Mouse (Mus musculus): ENCODE data around the gene Ssr1. TPM values are rescaled to one million over a fixed set of nuclear protein-coding genes. Genes with fewer than 3 reads are reported as not detected.

Gene Ssr1
- polyA plus RNA-seq, 1 experiment = 29.4 TPM

- Histone ChIP-seq H3K9me3 (no peaks in the 10 kb centered on the region), H3K27me3 (replicated peaks) (no peaks in the 10 kb centered on the region), H3K4me3 (replicated peaks) (no peak overlapping the region), H3K36me3 (replicated peaks; ENCODE audit: low read length) (peaks cover 100% of the 10 kb centered on the region), H3K4me1 (peaks cover 8% of the 10 kb centered on the region; the same call in 1 of the 2 replicates)
- no peak for TF ChIP-seq GATA1 (IDR thresholded peaks at IDR 0.05; ENCODE audit: borderline replicate concordance, low read length)
- TF ChIP-seq FLI1 (IDR thresholded peaks at IDR 0.05; ENCODE audit: low read length) = no peak
Measured at GRCm38 (mm10) chr13:37924461-37924948, 69.5 kb downstream of the Ssr1 start.

DNA sequence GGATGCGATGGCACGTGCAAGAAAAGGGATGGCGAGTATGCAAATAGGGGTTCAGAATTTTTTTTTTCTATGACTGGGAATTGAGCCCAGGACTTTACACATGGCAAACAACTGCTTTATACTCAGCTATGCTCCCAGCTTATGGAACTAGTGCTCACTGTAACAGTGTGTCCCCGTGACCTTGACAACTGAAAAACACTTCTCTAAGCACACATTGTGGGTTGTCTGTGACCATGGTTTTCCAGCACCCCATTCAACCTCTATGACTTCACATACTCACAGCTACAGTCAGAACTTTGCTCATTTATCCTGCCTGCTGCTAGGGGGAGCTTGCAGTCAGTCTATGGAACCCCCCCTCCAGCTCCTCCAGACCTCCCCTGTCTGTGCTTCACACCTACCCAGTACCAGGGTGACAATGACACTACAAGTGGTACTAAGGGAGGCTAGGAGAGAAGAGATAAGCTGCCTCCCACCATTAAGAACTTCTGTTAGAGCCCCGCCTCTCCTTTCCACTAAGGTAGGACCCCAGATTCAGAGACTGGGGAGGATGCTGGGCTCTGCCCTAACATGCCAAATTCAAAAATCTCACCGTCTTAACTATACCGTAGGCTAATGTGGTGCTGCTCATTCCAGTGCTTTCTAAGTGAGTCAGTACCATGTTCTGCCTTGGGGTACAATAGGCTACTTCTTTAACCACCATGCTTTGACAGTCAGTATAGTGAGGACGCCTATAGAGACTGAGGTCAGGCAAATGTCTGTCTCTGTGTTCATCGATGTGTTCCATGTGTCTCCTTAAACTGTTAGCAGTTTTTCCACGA is 70.2 kb downstream of the Ssr1 start:
- H3K4me1 ChIP-seq = peaks cover 6% of the 10 kb centered on the region; the same call in 1 of the 2 replicates
- H3K27me3 ChIP-seq (replicated peaks) = no peaks in the 10 kb centered on the region
- H3K4me3 ChIP-seq (replicated peaks) = no peak overlapping the region
- H3K36me3 ChIP-seq (replicated peaks; ENCODE audit: low read length) = peaks cover 100% of the 10 kb centered on the region
- H3K9me3 ChIP-seq = no peaks in the 10 kb centered on the region
- TF ChIP-seq FLI1 (IDR thresholded peaks at IDR 0.05; ENCODE audit: low read length) = no peak
- no peak for TF ChIP-seq GATA1 (IDR thresholded peaks at IDR 0.05; ENCODE audit: borderline replicate concordance, low read length)

GRCm38 (mm10) chr13:37923091-37923490 is 70.9 kb downstream of the Ssr1 start:
- Histone ChIP-seq H3K9me3 (no peaks in the 10 kb centered on the region), H3K27me3 (replicated peaks) (no peaks in the 10 kb centered on the region), H3K4me3 (replicated peaks) (no peak overlapping the region), H3K36me3 (replicated peaks; ENCODE audit: low read length) (peaks cover 100% of the 10 kb centered on the region), H3K4me1 (peaks cover 6% of the 10 kb centered on the region; the same call in 1 of the 2 replicates)
- no peak for TF ChIP-seq GATA1 (IDR thresholded peaks at IDR 0.05; ENCODE audit: borderline replicate concordance, low read length)
- TF ChIP-seq FLI1 (IDR thresholded peaks at IDR 0.05; ENCODE audit: low read length) = no peak

- Histone ChIP-seq H3K36me3 (replicated peaks; ENCODE audit: low read length) (peaks cover 100% of the 10 kb centered on the region), H3K4me3 (replicated peaks) (no peak overlapping the region), H3K9me3 (no peaks in the 10 kb centered on the region), H3K4me1 (peaks cover 14% of the 10 kb centered on the region), H3K27me3 (replicated peaks) (no peaks in the 10 kb centered on the region)
- TF ChIP-seq GATA1 (IDR thresholded peaks at IDR 0.05; ENCODE audit: borderline replicate concordance, low read length) (no peak), FLI1 (IDR thresholded peaks at IDR 0.05; ENCODE audit: low read length) (no peak)
Measured at GRCm38 (mm10) chr13:37920727-37921126, 73.3 kb downstream of the Ssr1 start.

DNA sequence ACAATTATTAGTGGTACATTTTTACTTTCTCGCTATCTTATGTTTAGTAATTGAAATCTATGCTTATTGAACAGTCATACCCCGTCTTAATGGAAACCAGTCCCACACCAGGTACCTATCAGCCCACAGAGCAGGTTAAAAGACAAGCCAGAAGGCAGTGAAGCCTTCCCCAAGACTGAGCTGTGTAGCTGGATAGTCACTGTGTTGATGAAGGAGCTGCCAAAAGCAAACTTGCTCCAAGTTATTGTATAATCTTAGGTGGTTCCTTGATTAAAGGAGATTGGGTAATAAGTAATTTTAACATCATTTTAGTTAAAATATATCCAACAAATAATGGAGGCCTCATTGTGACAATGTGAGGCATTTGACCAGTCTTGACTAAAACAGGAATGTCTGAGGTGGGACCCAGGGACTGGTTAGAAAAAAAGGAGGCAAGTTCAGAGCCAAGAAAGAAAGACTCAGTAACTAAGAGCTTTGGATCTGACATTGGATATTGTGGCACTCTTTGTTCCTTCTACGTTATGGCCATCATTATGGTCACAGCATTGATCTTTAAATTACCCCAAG is 74.2 kb downstream of the Ssr1 start:
- TF ChIP-seq GATA1 (IDR thresholded peaks at IDR 0.05; ENCODE audit: borderline replicate concordance, low read length) = no peak
- TF ChIP-seq FLI1 (IDR thresholded peaks at IDR 0.05; ENCODE audit: low read length) = no peak
- H3K27me3 ChIP-seq (replicated peaks) = no peaks in the 10 kb centered on the region
- H3K9me3 ChIP-seq = no peaks in the 10 kb centered on the region
- no peak overlapping the region for H3K4me3 ChIP-seq (replicated peaks)
- peaks cover 17% of the 10 kb centered on the region for H3K4me1 ChIP-seq
- H3K36me3 ChIP-seq (replicated peaks; ENCODE audit: low read length) = peaks cover 100% of the 10 kb centered on the region

GRCm38 (mm10) chr13:37918336-37919261 is 75.4 kb downstream of the Ssr1 start:
- no peak overlapping the region for H3K4me3 ChIP-seq (replicated peaks)
- H3K36me3 ChIP-seq (replicated peaks; ENCODE audit: low read length) = peaks cover 100% of the 10 kb centered on the region
- H3K9me3 ChIP-seq = no peaks in the 10 kb centered on the region
- no peak for TF ChIP-seq FLI1 (IDR thresholded peaks at IDR 0.05; ENCODE audit: low read length)
- TF ChIP-seq GATA1 (IDR thresholded peaks at IDR 0.05; ENCODE audit: borderline replicate concordance, low read length) = no peak
- no peaks in the 10 kb centered on the region for H3K27me3 ChIP-seq (replicated peaks)
- peaks cover 25% of the 10 kb centered on the region for H3K4me1 ChIP-seq

Other genes starting within 250 kb of the Ssr1 start
- gene Rreb1, start 215.8 kb downstream of the Ssr1 start, polyA plus RNA-seq (2012; ENCODE audit: insufficient read depth, low replicate concordance) = 20.6 and 23.3 TPM in 2 replicates
- 7.2 and 7.7 TPM in 2 replicates for gene Riok1, start 42.8 kb upstream of the Ssr1 start, polyA plus RNA-seq (2012; ENCODE audit: insufficient read depth, low replicate concordance)
- gene Cage1, start 42.9 kb upstream of the Ssr1 start, polyA plus RNA-seq (2012; ENCODE audit: insufficient read depth, low replicate concordance) = not detected in 2 replicates
- 0.09 TPM in 1 of 2 replicates, not detected in the other for gene Dsp, start 157.1 kb upstream of the Ssr1 start, polyA plus RNA-seq (2012; ENCODE audit: insufficient read depth, low replicate concordance)
- gene Snrnp48, start 210.7 kb upstream of the Ssr1 start, polyA plus RNA-seq (2012; ENCODE audit: insufficient read depth, low replicate concordance) = 3.0 and 32.8 TPM in 2 replicates

Data from megakaryocyte, embryonic 14.5 days (primary cell).